Mouse (Mus musculus): ENCODE data around the gene Camk2n2. TPM values are rescaled to one million over a fixed set of nuclear protein-coding genes. Genes with fewer than 3 reads are reported as not detected.

Gene Camk2n2
- polyA plus RNA-seq, 1 experiment from 2014 or later: 35.6 TPM

GRCm38 (mm10) chr16:20620399-20620735, 720 bp downstream of the Camk2n2 start:
- ATAC-seq (ENCODE audit: low FRiP score, low TSS enrichment): peak; percentile 6; the same call in 1 of the 2 replicates
- no peaks in the 10 kb centered on the region for H3K27me3 ChIP-seq (ENCODE audit: control insufficient read depth, insufficient read depth, low read length)
- DNase-seq: peak; percentile 53
- H3K27ac ChIP-seq (replicated peaks; ENCODE audit: low read depth, low read length): peak overlapping the region; percentile 93
- WGBS: 1% methylated on average over 9 of the region's 9 CpGs
- H3K9ac ChIP-seq (replicated peaks; ENCODE audit: low read length): peak overlapping the region; percentile 83
- peaks cover 24% of the 10 kb centered on the region for H3K4me1 ChIP-seq (ENCODE audit: control insufficient read depth, insufficient read depth, low read length)
- H3K36me3 ChIP-seq (ENCODE audit: control insufficient read depth, insufficient read depth, low read length): 0 out of 2 replicates have a peak, but pooled peaks cover 4% of the 10 kb centered on the region
- H3K9me3 ChIP-seq (ENCODE audit: control insufficient read depth, low read length): no peaks in the 10 kb centered on the region
- H3K4me3 ChIP-seq (replicated peaks; ENCODE audit: low read depth, low read length): peak overlapping the region; percentile 82
- H3K4me2 ChIP-seq (ENCODE audit: low read length): peak overlapping the region; percentile 89

GRCm38 (mm10) chr16:20619541-20620398, 1.3 kb downstream of the Camk2n2 start:
- WGBS: 1% methylated on average over 80 of the region's 83 CpGs
- peak overlapping the region; percentile 82 for H3K4me3 ChIP-seq (replicated peaks; ENCODE audit: low read depth, low read length)
- H3K9ac ChIP-seq (replicated peaks; ENCODE audit: low read length): peak overlapping the region; percentile 83
- 0 out of 2 replicates have a peak, but pooled peaks cover 4% of the 10 kb centered on the region for H3K36me3 ChIP-seq (ENCODE audit: control insufficient read depth, insufficient read depth, low read length)
- H3K4me2 ChIP-seq (ENCODE audit: low read length): peak overlapping the region; percentile 89
- DNase-seq (peak; percentile 67), ATAC-seq (ENCODE audit: low FRiP score, low TSS enrichment) (peak; percentile 36)
- peak overlapping the region; percentile 93 for H3K27ac ChIP-seq (replicated peaks; ENCODE audit: low read depth, low read length)
- no peaks in the 10 kb centered on the region for H3K9me3 ChIP-seq (ENCODE audit: control insufficient read depth, low read length)
- peaks cover 24% of the 10 kb centered on the region for H3K4me1 ChIP-seq (ENCODE audit: control insufficient read depth, insufficient read depth, low read length)
- no peaks in the 10 kb centered on the region for H3K27me3 ChIP-seq (ENCODE audit: control insufficient read depth, insufficient read depth, low read length)

- Histone ChIP-seq H3K9me3 (ENCODE audit: control insufficient read depth, low read length) (no peaks in the 10 kb centered on the region), H3K4me2 (ENCODE audit: low read length) (peak within 1 kb of the TSS; percentile 81), H3K27me3 (ENCODE audit: control insufficient read depth, insufficient read depth, low read length) (no peaks in the 10 kb centered on the region), H3K27ac (replicated peaks; ENCODE audit: low read depth, low read length) (peak within 1 kb of the TSS; percentile 84), H3K4me1 (ENCODE audit: control insufficient read depth, insufficient read depth, low read length) (peaks cover 19% of the 10 kb centered on the region), H3K36me3 (ENCODE audit: control insufficient read depth, insufficient read depth, low read length) (peaks cover 18% of the 10 kb centered on the region), H3K4me3 (replicated peaks; ENCODE audit: low read depth, low read length) (peak within 1 kb of the TSS; percentile 67), H3K9ac (replicated peaks; ENCODE audit: low read length) (peak within 1 kb of the TSS; percentile 81)
- DNase-seq (peak; percentile 93), ATAC-seq (ENCODE audit: low FRiP score, low TSS enrichment) (peak; percentile 91)
- WGBS: 2% methylated on average over 41 of the region's 41 CpGs
Observed at GRCm38 (mm10) chr16:20611357-20612227, 9.5 kb downstream of the Camk2n2 start, which contains the start of the genes Eef1akmt4, Gm49333 and Alg3. TSS of gene Eef1akmt4 (plus strand) at chr16:20611593. TSS of gene Gm49333 (plus strand) at chr16:20611610. TSS of gene Alg3 (minus strand) at chr16:20611735.

- peaks cover 25% of the 10 kb centered on the region for H3K36me3 ChIP-seq (ENCODE audit: control insufficient read depth, insufficient read depth, low read length)
- no peaks in the 10 kb centered on the region for H3K27me3 ChIP-seq (ENCODE audit: control insufficient read depth, insufficient read depth, low read length)
- peak overlapping the region; percentile 81 for H3K4me2 ChIP-seq (ENCODE audit: low read length)
- DNase-seq: peak; percentile 91
- under 1% methylated on average over 28 of the region's 28 CpGs for WGBS
- H3K27ac ChIP-seq (replicated peaks; ENCODE audit: low read depth, low read length): peak overlapping the region; percentile 84
- H3K9ac ChIP-seq (replicated peaks; ENCODE audit: low read length): peak overlapping the region; percentile 81
- H3K4me1 ChIP-seq (ENCODE audit: control insufficient read depth, insufficient read depth, low read length): peaks cover 19% of the 10 kb centered on the region
- ATAC-seq (ENCODE audit: low FRiP score, low TSS enrichment): peak; percentile 74
- peak overlapping the region; percentile 67 for H3K4me3 ChIP-seq (replicated peaks; ENCODE audit: low read depth, low read length)
- no peaks in the 10 kb centered on the region for H3K9me3 ChIP-seq (ENCODE audit: control insufficient read depth, low read length)
Observed at GRCm38 (mm10) chr16:20610501-20611356, 10.4 kb downstream of the Camk2n2 start.

- Histone ChIP-seq H3K27ac (replicated peaks; ENCODE audit: low read depth, low read length) (no peak overlapping the region), H3K4me2 (ENCODE audit: low read length) (no peak overlapping the region), H3K9me3 (ENCODE audit: control insufficient read depth, low read length) (no peaks in the 10 kb centered on the region), H3K4me3 (replicated peaks; ENCODE audit: low read depth, low read length) (no peak overlapping the region), H3K36me3 (ENCODE audit: control insufficient read depth, insufficient read depth, low read length) (peaks cover 42% of the 10 kb centered on the region), H3K4me1 (ENCODE audit: control insufficient read depth, insufficient read depth, low read length) (peaks cover 8% of the 10 kb centered on the region), H3K9ac (replicated peaks; ENCODE audit: low read length) (no peak overlapping the region), H3K27me3 (ENCODE audit: control insufficient read depth, insufficient read depth, low read length) (no peaks in the 10 kb centered on the region)
- 55% methylated on average over 9 of the region's 9 CpGs for WGBS
- ATAC-seq (ENCODE audit: low FRiP score, low TSS enrichment): no peak
- peak; percentile 57 for DNase-seq
Observed at GRCm38 (mm10) chr16:20604705-20605104, 16.4 kb downstream of the Camk2n2 start.

GRCm38 (mm10) chr16:20600511-20600910, 20.6 kb downstream of the Camk2n2 start:
- Histone ChIP-seq H3K4me3 (replicated peaks; ENCODE audit: low read depth, low read length) (no peak overlapping the region), H3K36me3 (ENCODE audit: control insufficient read depth, insufficient read depth, low read length) (peaks cover 17% of the 10 kb centered on the region), H3K4me2 (ENCODE audit: low read length) (no peak overlapping the region), H3K4me1 (ENCODE audit: control insufficient read depth, insufficient read depth, low read length) (no peaks in the 10 kb centered on the region), H3K27ac (replicated peaks; ENCODE audit: low read depth, low read length) (no peak overlapping the region), H3K9ac (replicated peaks; ENCODE audit: low read length) (no peak overlapping the region), H3K27me3 (ENCODE audit: control insufficient read depth, insufficient read depth, low read length) (no peaks in the 10 kb centered on the region), H3K9me3 (ENCODE audit: control insufficient read depth, low read length) (no peaks in the 10 kb centered on the region)
- ATAC-seq (ENCODE audit: low FRiP score, low TSS enrichment): no peak
- WGBS: 69% methylated on average over 5 of the region's 5 CpGs
- DNase-seq: no peak

- H3K9me3 ChIP-seq (ENCODE audit: control insufficient read depth, low read length): no peaks in the 10 kb centered on the region
- no peaks in the 10 kb centered on the region for H3K36me3 ChIP-seq (ENCODE audit: control insufficient read depth, insufficient read depth, low read length)
- H3K9ac ChIP-seq (replicated peaks; ENCODE audit: low read length): no peak overlapping the region
- no peaks in the 10 kb centered on the region for H3K4me1 ChIP-seq (ENCODE audit: control insufficient read depth, insufficient read depth, low read length)
- DNase-seq (no peak), ATAC-seq (ENCODE audit: low FRiP score, low TSS enrichment) (no peak)
- peaks cover 9% of the 10 kb centered on the region for H3K27me3 ChIP-seq (ENCODE audit: control insufficient read depth, insufficient read depth, low read length)
- no peak overlapping the region for H3K4me2 ChIP-seq (ENCODE audit: low read length)
- 73% methylated on average over 7 of the region's 7 CpGs for WGBS
- H3K4me3 ChIP-seq (replicated peaks; ENCODE audit: low read depth, low read length): no peak overlapping the region
- no peak overlapping the region for H3K27ac ChIP-seq (replicated peaks; ENCODE audit: low read depth, low read length)
Observed at GRCm38 (mm10) chr16:20596687-20597441, 24.2 kb downstream of the Camk2n2 start.
